Mouse (Mus musculus) Patski (cell line): ENCODE results near the gene Sprr2a1. TPM values are rescaled to one million over a fixed set of nuclear protein-coding genes. Genes with fewer than 3 reads are reported as not detected.
"Not testable (repeated sequence)": the region's sequence is repeated elsewhere in the genome, so short reads cannot be mapped to it uniquely, and the experiment has no call there.

ENCODE experiments used
- ATAC-seq: fragments of 100-300 bp; one replicate; pipeline ENCODE4 v1.8.0; 2021
- CTCF ChIA-PET: fragments of 350-600 bp; sonication (Branson Sonifier 250); formaldehyde crosslinking; loops from one replicate; lab custom pipeline; 2022; ENCODE audit warnings: inconsistent platforms; lab: Charles Lee
- POLR2A ChIA-PET: fragments of 350-600 bp; sonication (Branson Sonifier 250); formaldehyde crosslinking; loops from one replicate; lab custom pipeline; 2022; ENCODE audit warnings: antibody characterized with exemption, inconsistent platforms; lab: Charles Lee
- DNase-seq: peaks from one replicate; pipeline ENCODE4 v3.0.0-alpha.2; 2011; ENCODE audit warnings: low read depth, low spot score
- H3K27me3 ChIP-seq: fragments of 371-371 bp; one replicate; pipeline ENCODE4 v1.5.1; 2021
- CTCF ChIP-seq: fragments of 100-300 bp; IDR thresholded peaks from one replicate; pipeline ENCODE4 v1.5.1; 2021
- in situ Hi-C: fragments of 300-500 bp; cut with MboI; formaldehyde crosslinking; loops from 3 replicates; pipeline ENCODE4 v1.11.1; 2018; ENCODE audit warnings: low pct_unique_long_range_greater_than_20kb, mixed read lengths
- polyA plus RNA-seq: library from polyadenylated mRNA; unstranded; gene quantifications from one replicate; pipeline ENCODE4 v1.2.3, GENCODE M21; 2021

Sprr2a1 gene
- polyA plus RNA-seq, result not detected

- in situ Hi-C loops, H3K27me3 ChIP-seq, POLR2A ChIA-PET, DNase-seq, ATAC-seq, CTCF ChIA-PET: not testable (repeated sequence)
Observed at GRCm38 (mm10) chr3:92215569-92215968, at the start of gene Sprr2a1, which contains the start of gene Sprr2a2. Gene Sprr2a1, plus strand, starts transcription at chr3:92215799. Gene Sprr2a2, plus strand, starts transcription at chr3:92215920.

- DNase-seq (no peak), ATAC-seq (no peak)
- in situ Hi-C loops, result no loop called here
- no peak for TF ChIP-seq CTCF
- peaks cover 2% of the 10 kb centered on the region for H3K27me3 ChIP-seq
- ChIA-PET CTCF (no interaction called here), POLR2A (no interaction called here)
Observed at GRCm38 (mm10) chr3:92169847-92170246, 45.8 kb upstream of the Sprr2a1 start.

GRCm38 (mm10) chr3:92176880-92177279, 38.7 kb upstream of the Sprr2a1 start:
- CTCF ChIA-PET, result interaction anchor here (3.1 kb wide), 1 partner anchor 23 kb away, joined by 12 read pairs; no protein-coding TSS in a partner anchor
- in situ Hi-C loops, result no loop called here
- no peak for TF ChIP-seq CTCF
- ATAC-seq (no peak), DNase-seq (no peak)
- H3K27me3 ChIP-seq, result peaks cover 2% of the 10 kb centered on the region
- POLR2A ChIA-PET, result no interaction called here

GRCm38 (mm10) chr3:92195512-92196200, 19.9 kb upstream of the Sprr2a1 start:
- in situ Hi-C loops, result no loop called here
- H3K27me3 ChIP-seq, result no peaks in the 10 kb centered on the region
- ChIA-PET CTCF (no interaction called here), POLR2A (no interaction called here)
- DNase-seq, result no peak
- no peak for ATAC-seq
- no peak for TF ChIP-seq CTCF

GRCm38 (mm10) chr3:92211133-92211925, 4.3 kb upstream of the Sprr2a1 start:
- CTCF ChIA-PET, H3K27me3 ChIP-seq, in situ Hi-C loops, POLR2A ChIA-PET, DNase-seq: not testable (repeated sequence)
- peak; percentile 75 for ATAC-seq

- in situ Hi-C loops, CTCF ChIA-PET, DNase-seq, H3K27me3 ChIP-seq, POLR2A ChIA-PET: not testable (repeated sequence)
- ATAC-seq, result peak; percentile 51
Observed at GRCm38 (mm10) chr3:92212059-92212458, 3.5 kb upstream of the Sprr2a1 start.

GRCm38 (mm10) chr3:92213651-92214050, 1.9 kb upstream of the Sprr2a1 start:
- POLR2A ChIA-PET, H3K27me3 ChIP-seq, DNase-seq, CTCF ChIA-PET, in situ Hi-C loops, ATAC-seq: not testable (repeated sequence)

- in situ Hi-C loops, CTCF ChIA-PET, POLR2A ChIA-PET, H3K27me3 ChIP-seq, DNase-seq: not testable (repeated sequence)
- ATAC-seq, result peak; percentile 13
Observed at GRCm38 (mm10) chr3:92219031-92219430, 3.4 kb downstream of the Sprr2a1 start.

GRCm38 (mm10) chr3:92223708-92224107, 8.1 kb downstream of the Sprr2a1 start:
- DNase-seq, ATAC-seq, H3K27me3 ChIP-seq, CTCF ChIA-PET, POLR2A ChIA-PET, in situ Hi-C loops: not testable (repeated sequence)

- DNase-seq, in situ Hi-C loops, POLR2A ChIA-PET, CTCF ChIA-PET, H3K27me3 ChIP-seq, ATAC-seq: not testable (repeated sequence)
Observed at GRCm38 (mm10) chr3:92227410-92227809, 11.8 kb downstream of the Sprr2a1 start.

- DNase-seq, in situ Hi-C loops, ATAC-seq, H3K27me3 ChIP-seq, CTCF ChIA-PET, POLR2A ChIA-PET: not testable (repeated sequence)
Observed at GRCm38 (mm10) chr3:92236463-92237189, 21.0 kb downstream of the Sprr2a1 start.

- CTCF ChIA-PET, POLR2A ChIA-PET, H3K27me3 ChIP-seq, DNase-seq, ATAC-seq, in situ Hi-C loops: not testable (repeated sequence)
Observed at GRCm38 (mm10) chr3:92238736-92239135, 23.1 kb downstream of the Sprr2a1 start.

- CTCF ChIA-PET, in situ Hi-C loops, DNase-seq, H3K27me3 ChIP-seq, POLR2A ChIA-PET: not testable (repeated sequence)
- ATAC-seq, result peak; percentile 19
Observed at GRCm38 (mm10) chr3:92239197-92239596, 23.6 kb downstream of the Sprr2a1 start.

- CTCF ChIA-PET, result not testable (repeated sequence)
Observed at GRCm38 (mm10) chr3:92244833-92245232, 29.2 kb downstream of the Sprr2a1 start.

More at GRCm38 (mm10) chr3:92244833-92245232, 29.2 kb downstream of the Sprr2a1 start:
- POLR2A ChIA-PET, ATAC-seq, in situ Hi-C loops, H3K27me3 ChIP-seq, DNase-seq: not testable (repeated sequence)
